Mouse (Mus musculus) liver, embryonic 14.5 days (tissue): ENCODE data around the gene Hrk. TPM values are rescaled to one million over a fixed set of nuclear protein-coding genes. Genes with fewer than 3 reads are reported as not detected.

Experiments used
- ATAC-seq: fragments of 200-750 bp; cut with Nextera tagmentation; 2 replicates; pipeline ENCODE4 v1.8.0; 2017; ENCODE audit warnings: moderate number of reproducible peaks, mild to moderate bottlenecking, moderate library complexity; ENCODE audit not compliant: insufficient read depth
- DNase-seq, 3 experiments: peaks; one replicate each; pipeline ENCODE4 v3.0.0-alpha.2; 2012 to 2013; ENCODE audit warnings: low read depth in 3 of 3, low spot score in 3 of 3
- H3K27ac ChIP-seq: fragments of 300-500 bp; sonication (generic); 2 replicates; pipeline ENCODE4 v1.5.1; 2014; ENCODE audit warnings: moderate library complexity, mild to moderate bottlenecking, control low read depth, inconsistent platforms
- H3K27me3 ChIP-seq: fragments of 300-500 bp; sonication (generic); 2 replicates; pipeline ENCODE4 v1.6.1; 2014; ENCODE audit warnings: mild to moderate bottlenecking, low read length, moderate library complexity; ENCODE audit not compliant: control insufficient read depth, insufficient read depth
- H3K36me3 ChIP-seq: fragments of 300-500 bp; sonication (generic); replicated peaks from 2 replicates; pipeline ENCODE4 v1.6.1; 2014; ENCODE audit warnings: low read depth; ENCODE audit not compliant: control insufficient read depth, insufficient read depth
- H3K4me1 ChIP-seq, 2 experiments: fragments of 200-500 bp in 1 of 2; fragments of 300-500 bp in 1 of 2; sonication (generic) in 1 of 2; replicated peaks; 2 replicates each; pipeline ENCODE4 v1.6.1; 2012 to 2014; ENCODE audit warnings: antibody characterized with exemption in 1 of 2, inconsistent platforms in 1 of 2, low read length in 1 of 2; ENCODE audit not compliant: control insufficient read depth in 2 of 2, insufficient read depth in 2 of 2
- H3K4me2 ChIP-seq: fragments of 300-500 bp; sonication (generic); 2 replicates; pipeline ENCODE4 v1.6.1; 2014; ENCODE audit warnings: low read depth, mild to moderate bottlenecking, control low read depth, moderate library complexity
- H3K4me3 ChIP-seq, 2 experiments: fragments of 200-500 bp in 1 of 2; fragments of 300-500 bp in 1 of 2; sonication (generic) in 1 of 2; 2 replicates each; pipeline ENCODE4 v1.5.1; 2012 to 2014; ENCODE audit warnings: low read depth in 2 of 2, low read length in 2 of 2, mild to moderate bottlenecking in 2 of 2, control low read depth in 1 of 2, inconsistent platforms in 1 of 2, moderate library complexity in 1 of 2; ENCODE audit not compliant: insufficient read depth in 1 of 2
- H3K9ac ChIP-seq: fragments of 300-500 bp; sonication (generic); replicated peaks from 2 replicates; pipeline ENCODE4 v1.6.1; 2014; ENCODE audit warnings: mild to moderate bottlenecking, control low read depth, moderate library complexity
- H3K9me3 ChIP-seq: fragments of 300-500 bp; sonication (generic); 2 replicates; pipeline ENCODE4 v1.6.1; 2016; ENCODE audit warnings: low read length, mixed read lengths; ENCODE audit not compliant: control insufficient read depth
- CTCF ChIP-seq: IDR thresholded peaks from 2 replicates; pipeline ENCODE4 v1.5.1; 2016; ENCODE audit warnings: antibody characterized with exemption, low read depth, control low read depth
- EP300 ChIP-seq: IDR thresholded peaks from 2 replicates; pipeline ENCODE4 v1.6.1; 2016; ENCODE audit warnings: antibody characterized with exemption, low read depth
- WGBS: fragments of 180-500 bp; shearing (Covaris S2); extraction: QIAGEN DNeasy Blood & Tissue Kit; methylation state at CpG from one replicate; pipeline ENCODE4 v1.1.7; 2014; ENCODE audit not compliant: insufficient replicate concordance; 5-methylcytosine and 5-hydroxymethylcytosine counted together
- polyA plus RNA-seq, 2 experiments: library from polyadenylated mRNA; depleted of rRNA in 1 of 2; stranded (reverse) in 1 of 2; unstranded in 1 of 2; fragments of >200 nt; fragmentation: Nextera tagmentation in 1 of 2; extraction: Ambion mirVana in 1 of 2; gene quantifications; 2 replicates each; pipeline versions ENCODE4 v1.2.1 to v1.2.3; 2012 to 2014

Hrk gene
- polyA plus RNA-seq, 2 experiments: 0.02 TPM; not detected in 1

DNA sequence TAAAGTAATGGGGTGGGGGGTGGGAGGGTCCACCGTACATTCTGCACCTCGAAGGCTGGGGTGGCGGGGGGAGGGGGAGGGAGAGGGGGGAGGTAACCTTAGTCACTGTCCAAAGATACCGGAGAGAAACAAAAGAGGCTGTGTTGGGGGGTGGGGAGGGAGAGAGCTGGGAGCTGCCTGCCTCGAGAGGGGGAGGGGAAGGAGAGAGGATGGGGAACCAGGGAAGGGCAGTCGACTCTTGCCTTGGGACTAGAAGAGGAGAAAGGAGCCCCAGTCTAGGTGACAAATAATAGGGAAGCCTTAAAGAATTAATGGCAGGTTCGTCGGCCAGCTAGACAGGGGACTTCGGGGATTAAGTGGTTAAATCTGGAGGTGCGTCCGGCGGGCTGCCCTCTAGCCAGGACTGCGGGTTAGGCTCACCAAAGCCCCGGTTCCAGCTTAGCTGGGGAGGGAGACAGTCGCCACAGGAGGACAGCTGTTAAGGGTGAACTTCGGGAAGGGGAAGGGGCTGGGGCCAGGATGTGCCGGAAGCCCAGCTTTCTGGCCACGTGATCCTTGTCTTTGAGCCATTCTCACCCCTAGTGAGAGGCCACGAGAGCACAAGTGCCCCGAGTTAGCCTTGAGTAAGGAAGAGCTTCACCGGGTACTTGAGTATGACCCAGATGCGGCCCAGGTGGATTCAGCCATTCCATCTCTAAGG is 10.0 kb downstream of the Hrk start:
- no peak for ATAC-seq
- peaks cover 54% of the 10 kb centered on the region for H3K27me3 ChIP-seq
- no peaks in the 10 kb centered on the region for H3K9me3 ChIP-seq
- H3K4me3 ChIP-seq: no peak overlapping the region
- no peak overlapping the region for H3K27ac ChIP-seq
- no peak for DNase-seq
- H3K9ac ChIP-seq: no peak overlapping the region
- WGBS: 1% methylated on average over 22 of the region's 22 CpGs
- no peak overlapping the region for H3K4me2 ChIP-seq
- H3K4me1 ChIP-seq: no peaks in the 10 kb centered on the region; a peak in 1 of 4 replicates
- TF ChIP-seq EP300: no peak
- TF ChIP-seq CTCF: no peak
- H3K36me3 ChIP-seq: no peaks in the 10 kb centered on the region

DNA sequence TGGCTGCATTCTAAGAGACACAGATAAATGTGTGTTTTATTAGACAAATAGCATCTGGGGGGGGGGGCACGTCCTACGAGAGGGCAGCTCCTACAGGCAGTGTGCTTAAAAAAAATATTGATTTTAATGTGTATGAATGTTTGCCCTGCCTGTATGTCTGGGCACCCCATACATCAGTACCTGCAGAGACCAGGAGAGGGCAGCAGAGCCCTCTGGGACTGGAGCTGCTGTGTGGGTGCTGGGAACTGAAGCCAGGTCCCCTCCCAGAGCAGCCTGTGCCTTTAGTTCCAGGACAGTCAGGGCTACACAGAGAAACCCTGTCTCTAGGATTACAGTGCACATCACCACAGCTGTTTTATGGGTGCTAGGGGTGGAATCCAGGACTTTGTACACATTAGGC is 10.7 kb downstream of the Hrk start:
- no peak for ATAC-seq
- WGBS: 29% methylated on average over 2 of the region's 2 CpGs
- H3K4me1 ChIP-seq: no peaks in the 10 kb centered on the region; a peak in 1 of 4 replicates
- H3K36me3 ChIP-seq: no peaks in the 10 kb centered on the region
- H3K27me3 ChIP-seq: peaks cover 47% of the 10 kb centered on the region
- no peak overlapping the region for H3K27ac ChIP-seq
- H3K9ac ChIP-seq: no peak overlapping the region
- H3K9me3 ChIP-seq: no peaks in the 10 kb centered on the region
- peak; percentile 66 for TF ChIP-seq CTCF
- no peak for TF ChIP-seq EP300
- H3K4me3 ChIP-seq: no peak overlapping the region
- H3K4me2 ChIP-seq: no peak overlapping the region
- DNase-seq: no peak

DNA sequence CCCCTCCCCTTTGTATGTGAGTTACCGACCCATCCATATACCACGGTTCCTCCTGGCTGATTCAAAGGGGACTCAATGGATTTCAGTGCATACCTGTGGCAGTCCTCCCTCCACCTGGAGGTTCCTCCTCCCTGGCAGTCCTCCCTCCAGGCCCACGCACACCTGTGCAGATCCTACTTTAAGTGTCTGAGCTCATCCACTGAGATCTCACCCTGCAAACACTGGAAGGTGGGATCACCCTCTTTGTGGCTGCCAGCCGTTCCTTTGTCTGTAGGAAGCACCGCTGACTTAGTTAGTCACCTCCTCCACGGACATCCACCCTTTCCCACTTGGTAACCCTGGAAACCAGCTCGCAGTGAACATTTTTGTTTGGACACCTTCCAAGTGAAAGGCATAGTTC is 13.2 kb downstream of the Hrk start:
- no peak overlapping the region for H3K27ac ChIP-seq
- TF ChIP-seq EP300: no peak
- no peak for TF ChIP-seq CTCF
- no peak overlapping the region for H3K9ac ChIP-seq
- no peak for DNase-seq
- no peaks in the 10 kb centered on the region for H3K36me3 ChIP-seq
- H3K4me2 ChIP-seq: no peak overlapping the region
- no peaks in the 10 kb centered on the region; a peak in 1 of 4 replicates for H3K4me1 ChIP-seq
- WGBS: 58% methylated on average over 7 of the region's 7 CpGs
- H3K4me3 ChIP-seq: no peak overlapping the region
- no peaks in the 10 kb centered on the region for H3K9me3 ChIP-seq
- ATAC-seq: no peak
- peaks cover 22% of the 10 kb centered on the region for H3K27me3 ChIP-seq

DNA sequence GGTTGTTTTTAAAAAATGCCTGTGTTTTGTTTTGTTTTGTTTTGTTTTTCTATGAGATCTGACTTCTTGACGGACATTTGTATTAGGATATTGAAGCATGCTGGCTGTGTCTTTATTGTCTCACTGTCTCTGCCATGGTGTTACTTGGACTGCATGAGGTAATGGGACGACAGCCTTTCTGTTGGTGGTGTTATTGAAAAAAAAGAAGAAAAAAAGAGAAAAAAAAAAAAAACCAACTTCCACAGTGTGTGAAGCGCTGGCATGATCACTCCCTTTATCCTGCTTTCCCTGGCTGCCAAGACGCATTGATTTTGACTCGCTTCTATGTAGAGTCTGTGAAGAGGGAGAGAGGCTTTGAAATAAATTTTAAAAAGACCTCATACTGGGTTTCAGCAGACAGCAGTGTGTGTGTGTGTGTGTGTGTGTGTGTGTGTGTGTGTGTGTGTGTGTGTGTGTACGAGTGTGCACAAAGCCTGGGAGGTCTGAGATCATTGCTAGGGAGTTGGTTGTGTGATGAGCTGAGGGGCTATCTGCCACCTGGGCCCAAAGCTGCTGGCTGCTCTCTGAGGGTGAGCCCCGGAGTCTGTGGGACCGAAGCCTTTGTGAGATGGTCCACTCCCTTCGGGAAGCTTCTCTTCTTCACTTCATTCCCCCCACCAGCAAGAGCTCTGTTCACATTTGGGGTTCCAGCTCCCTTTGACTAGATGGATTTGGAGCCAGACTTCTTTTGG is 22.6 kb downstream of the Hrk start:
- ATAC-seq (no peak), DNase-seq (no peak)
- Histone ChIP-seq H3K9me3 (no peaks in the 10 kb centered on the region), H3K4me2 (no peak overlapping the region), H3K36me3 (no peaks in the 10 kb centered on the region), H3K27me3 (no peaks in the 10 kb centered on the region), H3K9ac (no peak overlapping the region), H3K4me3 (no peak overlapping the region), H3K27ac (no peak overlapping the region), H3K4me1 (no peaks in the 10 kb centered on the region)
- WGBS: 70% methylated on average over 9 of the region's 9 CpGs
- TF ChIP-seq EP300 (no peak), CTCF (no peak)

DNA sequence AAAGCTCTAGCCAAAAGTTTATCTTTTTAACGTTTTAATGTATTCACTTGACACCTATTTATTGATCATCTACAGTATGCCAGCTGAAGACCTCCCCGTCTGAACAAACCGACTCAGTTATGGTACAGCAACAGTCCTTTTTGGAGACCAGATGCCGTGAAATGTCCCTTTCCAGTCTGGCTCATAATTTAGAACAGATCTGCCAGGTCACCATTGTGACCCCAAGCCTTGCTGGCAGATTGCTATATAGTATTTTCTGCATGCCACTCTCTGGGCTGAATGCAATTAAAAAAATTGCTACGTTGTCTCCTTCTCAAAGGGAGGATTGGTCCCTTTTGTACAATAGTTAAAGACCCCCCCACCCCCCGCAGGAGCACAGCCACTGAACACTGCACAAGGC is 23.9 kb downstream of the Hrk start:
- H3K36me3 ChIP-seq: no peaks in the 10 kb centered on the region
- no peaks in the 10 kb centered on the region for H3K9me3 ChIP-seq
- 52% methylated on average over 6 of the region's 6 CpGs for WGBS
- no peak for TF ChIP-seq EP300
- no peak for TF ChIP-seq CTCF
- H3K27me3 ChIP-seq: no peaks in the 10 kb centered on the region
- DNase-seq: no peak
- no peak overlapping the region for H3K4me3 ChIP-seq
- no peak overlapping the region for H3K27ac ChIP-seq
- no peak overlapping the region for H3K9ac ChIP-seq
- no peaks in the 10 kb centered on the region for H3K4me1 ChIP-seq
- H3K4me2 ChIP-seq: no peak overlapping the region
- ATAC-seq: no peak
